Mouse (Mus musculus) erythroblast, adult 5-6 weeks (primary cell): ENCODE measurements around the gene Pnp. TPM values are rescaled to one million over a fixed set of nuclear protein-coding genes. Genes with fewer than 3 reads are reported as not detected.
"Not testable (repeated sequence)": the region's sequence is repeated elsewhere in the genome, so short reads cannot be mapped to it uniquely, and the experiment has no call there.

Experiments
- ATAC-seq: replicated peaks from 2 replicates; pipeline ENCODE4 v1.8.0; 2016; ENCODE audit warnings: moderate number of reproducible peaks, mild to moderate bottlenecking, moderate TSS enrichment, inconsistent platforms; ENCODE audit not compliant: poor library complexity, low FRiP score, severe bottlenecking
- total RNA-seq, 2 experiments: library from RNA; stranded (forward) in 1 of 2; stranded (reverse) in 1 of 2; fragments of 150-400 nt in 1 of 2; fragments of 200-764, 138-1000 nt in 1 of 2; gene quantifications; 2 replicates each; pipeline versions ENCODE4 v1.2.3 to v1.2.4; 2015 to 2017; ENCODE audit warnings: low replicate concordance in 2 of 2

Gene Pnp
- total RNA-seq, 2 experiments from 2014 or later, result 415 to 542 TPM

DNA sequence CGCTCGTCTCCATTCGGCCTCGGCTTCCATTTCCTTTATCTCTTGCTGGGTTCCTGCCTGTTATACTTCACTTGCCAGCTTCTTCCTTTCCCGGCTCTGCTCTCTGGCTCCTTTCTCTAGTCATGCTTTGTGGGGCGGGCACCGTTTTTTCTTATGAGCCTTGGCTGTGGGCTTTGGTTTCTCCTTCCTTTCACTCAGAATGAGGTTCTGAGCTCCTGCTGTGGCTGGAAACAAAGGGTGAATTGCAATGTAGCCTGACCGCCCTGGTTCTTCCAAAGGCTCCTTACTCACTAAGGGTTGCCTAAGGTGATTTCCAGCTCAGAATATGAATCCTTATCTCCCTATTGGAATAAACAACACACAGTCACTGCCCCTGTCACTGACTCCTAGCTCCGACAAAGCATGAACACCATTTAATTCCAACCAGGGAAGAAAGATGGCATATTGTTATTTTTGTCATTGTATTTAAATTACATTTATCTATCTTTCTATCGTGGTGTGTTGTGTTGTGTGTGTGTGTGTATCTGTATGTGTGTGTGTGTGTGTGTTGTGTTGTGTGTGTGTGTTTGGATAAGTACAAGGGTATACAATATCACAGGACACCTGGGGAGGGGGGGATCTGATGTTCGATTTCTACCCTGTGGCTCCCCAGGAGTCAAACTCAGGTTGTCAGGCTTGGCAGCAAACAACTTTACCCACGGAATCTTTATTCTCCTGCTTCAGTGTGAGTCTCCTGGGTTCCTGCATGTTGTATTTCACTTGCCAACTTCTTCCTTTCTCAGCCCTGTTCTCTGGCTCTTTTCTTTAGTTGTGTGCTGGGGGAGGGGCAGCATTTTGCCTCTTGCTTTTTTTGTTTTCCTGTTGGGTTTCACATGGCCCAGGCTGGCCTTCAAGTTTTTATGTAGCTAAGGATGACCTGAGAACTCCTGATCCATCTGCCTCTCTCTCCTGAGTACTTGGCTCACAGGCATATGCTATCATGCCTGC is 39.0 kb downstream of the Pnp start:
- peak; percentile 37; the same call in 1 of the 2 replicates for ATAC-seq

GRCm38 (mm10) chr14:50970822-50971221 is 39.9 kb downstream of the Pnp start:
- no peak for ATAC-seq

DNA sequence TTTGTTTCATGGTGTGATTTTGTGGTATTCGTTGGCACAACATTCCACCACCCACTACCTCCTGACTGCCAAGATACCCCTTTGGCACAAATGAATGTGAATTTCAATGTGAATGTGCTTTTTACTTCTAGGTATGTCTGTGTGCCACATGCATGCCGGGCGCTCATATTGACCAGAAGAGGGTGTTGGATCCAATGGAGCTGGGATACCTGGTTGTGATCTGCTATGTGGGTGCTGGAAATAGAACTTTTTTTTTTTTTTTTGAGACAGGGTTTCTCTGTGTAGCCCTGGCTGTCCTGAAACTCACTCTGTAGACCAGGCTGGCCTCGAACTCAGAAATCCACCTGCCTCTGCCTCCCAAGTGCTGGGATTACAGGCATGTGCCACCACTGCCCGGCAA is 42.2 kb downstream of the Pnp start:
- ATAC-seq, result not testable (repeated sequence)

- ATAC-seq, result no peak
These were observed 42.8 kb downstream of the Pnp start for GRCm38 (mm10) chr14:50973700-50974099.

- no peak for ATAC-seq
These were observed 44.1 kb downstream of the Pnp start for GRCm38 (mm10) chr14:50975001-50975400.

- ATAC-seq, result no peak
These were observed 45.8 kb downstream of the Pnp start for GRCm38 (mm10) chr14:50976674-50977073.

DNA sequence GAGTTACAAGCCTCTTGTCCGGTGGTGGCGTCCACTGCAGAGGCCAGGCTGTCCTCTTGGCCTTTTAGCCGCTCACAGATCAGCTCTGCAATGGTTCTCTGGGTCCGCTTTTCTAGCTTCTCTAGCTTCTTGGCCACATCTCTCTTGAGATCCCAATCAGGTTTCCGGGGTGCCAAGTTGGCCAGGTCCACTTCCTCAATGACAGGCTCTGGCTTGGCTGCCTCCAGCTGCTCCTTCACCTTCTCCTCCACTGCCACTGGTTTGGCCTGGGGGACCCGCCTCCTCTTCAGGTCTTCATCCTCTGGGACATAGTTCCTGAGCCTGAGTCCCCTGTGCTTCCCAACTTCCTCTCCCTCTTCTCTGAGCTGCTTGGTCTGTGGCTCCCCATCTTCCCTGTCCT is 47.6 kb downstream of the Pnp start:
- 0 out of 2 replicates have a peak, but pooled peaks have one; percentile 40 for ATAC-seq

DNA sequence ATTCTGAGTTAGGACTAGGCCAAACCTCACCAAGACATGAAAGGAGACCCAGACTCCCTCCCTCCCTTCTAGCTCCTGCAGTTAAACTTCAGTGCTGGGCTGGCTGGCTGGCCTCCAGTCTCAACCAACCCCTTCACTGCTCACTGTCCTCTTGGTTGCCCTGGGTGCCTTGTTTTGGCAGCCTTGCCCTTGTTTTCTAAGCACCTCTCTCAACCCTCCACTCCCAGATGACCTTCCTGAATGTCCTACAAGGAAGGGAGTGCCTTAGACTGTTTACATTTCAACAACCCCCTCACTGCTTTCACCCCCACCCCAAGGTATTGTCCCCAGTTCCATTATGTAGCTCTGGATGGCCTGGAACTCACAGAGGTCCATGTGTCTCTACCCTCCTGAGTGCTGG is 48.7 kb downstream of the Pnp start:
- no peak for ATAC-seq

GRCm38 (mm10) chr14:50981207-50981606 is 50.3 kb downstream of the Pnp start:
- no peak for ATAC-seq

GRCm38 (mm10) chr14:50981837-50982236 is 51.0 kb downstream of the Pnp start:
- ATAC-seq, result no peak

GRCm38 (mm10) chr14:50987668-50988067 is 56.8 kb downstream of the Pnp start:
- no peak for ATAC-seq

DNA sequence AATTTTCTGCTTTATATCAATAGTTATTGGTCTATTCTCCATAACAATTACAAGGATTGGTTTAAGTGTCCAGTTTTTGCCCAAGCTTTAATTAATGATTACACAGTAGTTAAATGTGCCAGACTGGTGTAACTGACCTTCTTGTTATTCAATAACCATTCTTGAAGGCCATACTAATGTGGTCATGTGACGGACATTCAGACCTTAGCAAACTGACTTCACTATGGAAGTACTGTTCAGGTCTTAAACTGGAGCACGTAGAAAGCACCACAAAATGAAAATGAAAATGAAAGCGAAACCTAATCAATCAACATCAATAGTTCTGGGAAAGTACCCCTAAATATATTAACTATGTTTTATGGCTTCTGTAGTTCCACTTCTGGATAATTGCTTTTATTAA is 60.2 kb downstream of the Pnp start:
- no peak for ATAC-seq

DNA sequence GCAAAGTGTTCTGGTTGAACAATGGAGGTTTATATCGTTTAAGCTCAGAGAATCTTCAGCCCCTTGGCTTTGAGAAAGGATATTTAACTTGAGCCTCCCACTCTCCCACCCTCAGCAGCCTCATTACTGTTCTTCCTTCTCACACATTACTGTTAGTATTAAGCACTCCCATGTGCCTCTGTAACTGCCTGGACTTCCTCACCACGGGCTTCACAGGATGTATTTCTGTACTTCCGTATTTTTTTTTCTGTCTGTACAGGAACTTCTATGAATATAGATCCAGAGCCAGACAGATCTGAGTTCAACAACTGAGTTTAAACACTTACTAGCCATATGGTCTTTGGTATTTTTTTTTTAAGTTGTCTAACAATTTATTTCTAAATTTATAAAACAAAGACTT is 66.2 kb downstream of the Pnp start:
- ATAC-seq, result no peak

- ATAC-seq, result no peak
These were observed 67.3 kb downstream of the Pnp start for GRCm38 (mm10) chr14:50997999-50998666.

GRCm38 (mm10) chr14:51007152-51007801 is 76.4 kb downstream of the Pnp start, which contains the start of gene Rnase10:
TSS of gene Rnase10 (plus strand) at chr14:51007751.
- no peak for ATAC-seq

DNA sequence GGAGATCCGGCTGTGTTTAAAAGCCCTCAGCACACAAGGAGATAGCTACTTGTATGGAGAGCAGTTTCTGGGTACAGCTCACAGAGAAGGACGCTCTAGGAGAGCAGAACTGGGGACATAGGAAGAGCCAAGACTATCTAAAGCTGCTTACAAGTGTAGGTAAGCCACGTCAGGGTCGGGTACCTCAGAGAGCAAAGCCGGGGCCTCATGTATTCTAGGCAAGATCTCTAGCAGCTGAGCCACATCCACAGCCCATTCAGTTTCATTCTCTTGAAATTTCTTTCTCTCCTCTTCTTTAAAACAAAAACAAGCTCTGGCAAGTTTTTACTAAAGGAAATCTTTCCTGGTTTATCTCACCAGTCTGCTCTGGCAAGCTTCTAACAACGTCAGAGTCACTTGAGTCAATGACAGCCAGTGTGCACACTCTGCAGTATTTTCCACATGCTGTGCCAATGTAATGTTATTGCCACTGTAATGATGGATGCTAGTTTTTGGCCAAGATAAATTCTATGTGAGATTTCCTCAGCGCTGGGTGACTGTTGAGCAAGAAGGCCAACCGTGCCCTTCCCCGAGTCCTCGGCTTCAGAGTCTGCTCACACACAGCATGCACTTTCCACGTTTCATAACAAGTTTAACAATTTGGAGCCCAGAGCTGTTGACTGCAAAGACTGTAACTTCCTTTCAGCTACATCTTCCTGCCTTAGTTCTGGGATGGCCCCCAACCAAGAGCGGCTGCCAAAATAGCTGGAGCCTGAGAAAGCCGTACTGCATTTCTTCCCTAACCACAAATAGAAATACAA is 77.2 kb downstream of the Pnp start:
- no peak for ATAC-seq

GRCm38 (mm10) chr14:51008781-51009180 is 77.9 kb downstream of the Pnp start:
- ATAC-seq, result no peak

DNA sequence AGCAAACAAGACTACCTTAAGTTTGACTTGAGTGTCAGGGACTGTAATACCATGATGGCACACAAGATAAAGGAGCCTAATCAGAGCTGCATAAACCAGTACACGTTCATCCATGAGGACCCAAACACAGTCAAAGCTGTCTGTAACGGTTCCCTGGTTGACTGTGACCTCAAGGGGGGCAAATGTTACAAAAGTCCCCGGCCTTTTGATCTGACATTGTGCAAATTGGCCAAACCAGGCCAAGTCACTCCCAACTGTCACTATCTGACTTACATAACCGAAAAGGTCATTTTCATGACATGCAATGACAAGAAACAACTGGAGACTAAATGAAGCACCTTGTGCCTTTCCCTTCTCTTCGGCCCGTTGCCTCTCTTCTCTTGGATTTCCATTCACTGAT is 78.7 kb downstream of the Pnp start:
- no peak for ATAC-seq

DNA sequence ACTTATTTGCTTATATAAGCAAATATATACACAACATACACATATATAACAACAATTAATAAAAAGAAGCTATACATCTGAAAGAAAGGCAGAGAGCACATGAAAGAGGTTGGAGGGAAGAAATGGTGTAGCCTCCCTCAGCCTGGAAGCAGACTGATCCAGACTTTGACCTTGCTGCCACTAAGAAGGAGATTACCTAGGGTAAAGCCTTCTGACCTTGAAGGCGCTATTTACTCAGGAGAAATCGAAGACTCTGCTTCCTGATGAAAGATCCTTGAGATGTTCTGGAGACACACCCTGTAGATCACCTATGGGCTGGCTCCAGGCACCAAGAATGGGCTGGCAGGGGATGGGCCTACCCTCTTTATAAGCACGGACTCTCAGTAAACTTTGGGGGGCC is 83.8 kb downstream of the Pnp start:
- ATAC-seq, result not testable (repeated sequence)
